In genomic region chr1:150978651-150979050, GRCm38 (mm10) we compare ENCODE assay signal across 21 mouse cellular contexts. TPM values are rescaled to one million over a fixed set of nuclear protein-coding genes. Genes with fewer than 3 reads are reported as not detected.
DNase-seq lines count a peak whose midpoint lies in the region; ATAC-seq lines count a peak whose summit lies in the region.
"Had no signal": no experiment of that assay in that cellular context is flagged by ENCODE, and none has a peak within 500 bp of the region (broad histone marks: within the 10 kb centered on the region; RNA-seq: fewer than 3 reads in every experiment).

No protein-coding gene starts in this region.

- H3K9ac ChIP-seq in heart, embryonic 12.5 days = no peak overlapping the region
- H3K9ac ChIP-seq in midbrain, embryonic 11.5 days (ENCODE audit: low read length) = no peak overlapping the region
- no peak overlapping the region for H3K9ac ChIP-seq in midbrain, embryonic 16.5 days (ENCODE audit: low read depth, low read length)
- H3K9ac ChIP-seq in midbrain, embryonic 13.5 days (replicated peaks) = no peak overlapping the region

- H3K27me3 ChIP-seq in heart, embryonic 12.5 days (replicated peaks) = no peaks in the 10 kb centered on the region
- H3K27me3 ChIP-seq in midbrain, embryonic 11.5 days (ENCODE audit: control insufficient read depth, insufficient read depth, low read length) = no peaks in the 10 kb centered on the region
- H3K27me3 ChIP-seq in midbrain, embryonic 16.5 days (ENCODE audit: control insufficient read depth, insufficient read depth, low read depth, low read length) = no peaks in the 10 kb centered on the region
- H3K27me3 ChIP-seq in midbrain, embryonic 13.5 days = no peaks in the 10 kb centered on the region
- H3K27me3 ChIP-seq in midbrain, embryonic 10.5 days (ENCODE audit: low read depth, poor library complexity, severe bottlenecking) = no peaks in the 10 kb centered on the region
- H3K27me3 ChIP-seq: CH12.LX, Patski had no signal

- H3K9me3 ChIP-seq in heart, embryonic 12.5 days (replicated peaks) = no peaks in the 10 kb centered on the region
- no peaks in the 10 kb centered on the region for H3K9me3 ChIP-seq in midbrain, embryonic 11.5 days (ENCODE audit: control insufficient read depth, low read length)
- no peaks in the 10 kb centered on the region for H3K9me3 ChIP-seq in midbrain, embryonic 16.5 days (replicated peaks; ENCODE audit: control insufficient read depth, low read length, poor library complexity, severe bottlenecking)
- no peaks in the 10 kb centered on the region for H3K9me3 ChIP-seq in midbrain, embryonic 13.5 days
- no peaks in the 10 kb centered on the region for H3K9me3 ChIP-seq in midbrain, embryonic 10.5 days (replicated peaks)
- H3K9me3 ChIP-seq: G1E had no signal

- H3K27ac ChIP-seq in heart, embryonic 12.5 days (ENCODE audit: poor library complexity, severe bottlenecking) = no peak overlapping the region
- H3K27ac ChIP-seq in midbrain, embryonic 11.5 days (ENCODE audit: low read depth, low read length) = no peak overlapping the region
- no peak overlapping the region for H3K27ac ChIP-seq in midbrain, embryonic 16.5 days (ENCODE audit: low read length)
- no peak overlapping the region for H3K27ac ChIP-seq in midbrain, embryonic 13.5 days
- H3K27ac ChIP-seq in midbrain, embryonic 10.5 days (replicated peaks) = no peak overlapping the region

- 83% methylated on average over 3 of the region's 3 CpGs for WGBS in heart, embryonic 12.5 days
- 91% methylated on average over 3 of the region's 3 CpGs for WGBS in midbrain, embryonic 11.5 days
- WGBS in midbrain, embryonic 16.5 days = 91% methylated on average over 3 of the region's 3 CpGs
- 95% methylated on average over 3 of the region's 3 CpGs for WGBS in midbrain, embryonic 13.5 days
- WGBS in midbrain, embryonic 10.5 days = 88% methylated on average over 3 of the region's 3 CpGs

- H3K36me3 ChIP-seq in heart, embryonic 12.5 days = peaks cover 3% of the 10 kb centered on the region; the same call in 1 of the 2 replicates
- no peaks in the 10 kb centered on the region for H3K36me3 ChIP-seq in midbrain, embryonic 11.5 days (ENCODE audit: control insufficient read depth, insufficient read depth, low read length)
- H3K36me3 ChIP-seq in midbrain, embryonic 16.5 days (ENCODE audit: control insufficient read depth, insufficient read depth, low read length) = no peaks in the 10 kb centered on the region
- no peaks in the 10 kb centered on the region for H3K36me3 ChIP-seq in midbrain, embryonic 13.5 days
- H3K36me3 ChIP-seq in midbrain, embryonic 10.5 days = no peaks in the 10 kb centered on the region
- H3K36me3 ChIP-seq: G1E had no signal

- H3K4me1 ChIP-seq in heart, embryonic 12.5 days (replicated peaks) = peaks cover 28% of the 10 kb centered on the region
- no peaks in the 10 kb centered on the region for H3K4me1 ChIP-seq in midbrain, embryonic 11.5 days (ENCODE audit: control insufficient read depth, insufficient read depth, low read length)
- H3K4me1 ChIP-seq in midbrain, embryonic 16.5 days (ENCODE audit: control insufficient read depth, insufficient read depth, low read length) = peaks cover 9% of the 10 kb centered on the region
- peaks cover 11% of the 10 kb centered on the region; the same call in 1 of the 2 replicates for H3K4me1 ChIP-seq in midbrain, embryonic 13.5 days (replicated peaks)
- H3K4me1 ChIP-seq in midbrain, embryonic 10.5 days = no peaks in the 10 kb centered on the region

- no peak for ATAC-seq in heart, embryonic 12.5 days (ENCODE audit: insufficient number of reproducible peaks, low FRiP score)
- ATAC-seq in midbrain, embryonic 11.5 days (ENCODE audit: low FRiP score) = no peak
- no peak for ATAC-seq in midbrain, embryonic 16.5 days
- peak; percentile 24; the same call in 1 of the 2 replicates for ATAC-seq in midbrain, embryonic 13.5 days
- ATAC-seq: activated CD4-positive, CD25-positive, alpha-beta regulatory T cell, adult 4 months; CD4-positive, CD25-positive, alpha-beta regulatory T cell, adult 4 months; Patski had no signal

- peak; percentile 55 for DNase-seq in heart, adult 11 months
- peak; percentile 59 for DNase-seq in midbrain, embryonic 11.5 days (ENCODE audit: low spot score, missing footprints)
- no peak for DNase-seq in midbrain, embryonic 10.5 days (ENCODE audit: low spot score)
- DNase-seq: adrenal gland, adult 2 months; adrenal gland, adult 8-10 months; adrenal gland, postnatal 10 days; adrenal gland, postnatal 14 days; adrenal gland, postnatal 25 days; adrenal gland, postnatal 36 days; B cell, adult 2 months; cerebellum, adult 11 months; cerebellum, adult 11-12 months; cerebellum, adult 18-20 months had no signal

- H3K4me3 ChIP-seq in heart, embryonic 12.5 days = no peak overlapping the region
- no peak overlapping the region for H3K4me3 ChIP-seq in midbrain, embryonic 11.5 days (ENCODE audit: low read depth, low read length)
- no peak overlapping the region for H3K4me3 ChIP-seq in midbrain, embryonic 16.5 days (ENCODE audit: low read depth, low read length)
- no peak overlapping the region for H3K4me3 ChIP-seq in midbrain, embryonic 13.5 days (replicated peaks)
- H3K4me3 ChIP-seq in midbrain, embryonic 10.5 days = no peak overlapping the region

- H3K4me2 ChIP-seq in heart, embryonic 12.5 days = no peak overlapping the region
- no peak overlapping the region for H3K4me2 ChIP-seq in midbrain, embryonic 11.5 days
- no peak overlapping the region for H3K4me2 ChIP-seq in midbrain, embryonic 16.5 days (ENCODE audit: low read length)
- H3K4me2 ChIP-seq in midbrain, embryonic 13.5 days (replicated peaks) = no peak overlapping the region

RNA-seq across cellular contexts. Expression of gene Hmcn1, which starts 14.6 kb away (rescaled TPM):
- polyA plus RNA-seq in heart, embryonic 12.5 days (2016; fragmentation: Nextera tagmentation; extraction: Ambion mirVana) = 20.9 and 23.7 TPM in 2 replicates
- polyA plus RNA-seq in midbrain, embryonic 11.5 days (2014; fragmentation: Nextera tagmentation; extraction: Ambion mirVana) = 6.0 and 7.8 TPM in 2 replicates
- 1.2 and 2.0 TPM in 2 replicates for polyA plus RNA-seq in midbrain, embryonic 16.5 days (2015; fragmentation: Nextera tagmentation; extraction: Ambion mirVana)
- polyA plus RNA-seq in midbrain, embryonic 13.5 days (2015; fragmentation: Nextera tagmentation; extraction: Ambion mirVana) = 1.3 and 1.4 TPM in 2 replicates
- 4.8 and 5.8 TPM in 2 replicates for polyA plus RNA-seq in midbrain, embryonic 10.5 days (2016; fragmentation: Nextera tagmentation; extraction: Ambion mirVana)
- polyA plus RNA-seq: activated CD4-positive, CD25-positive, alpha-beta regulatory T cell, adult 4 months; CD4-positive, CD25-positive, alpha-beta regulatory T cell, adult 4 months; G1E had no signal
